Mouse (Mus musculus): Measurements from ENCODE around the gene Cep57.

DNA sequence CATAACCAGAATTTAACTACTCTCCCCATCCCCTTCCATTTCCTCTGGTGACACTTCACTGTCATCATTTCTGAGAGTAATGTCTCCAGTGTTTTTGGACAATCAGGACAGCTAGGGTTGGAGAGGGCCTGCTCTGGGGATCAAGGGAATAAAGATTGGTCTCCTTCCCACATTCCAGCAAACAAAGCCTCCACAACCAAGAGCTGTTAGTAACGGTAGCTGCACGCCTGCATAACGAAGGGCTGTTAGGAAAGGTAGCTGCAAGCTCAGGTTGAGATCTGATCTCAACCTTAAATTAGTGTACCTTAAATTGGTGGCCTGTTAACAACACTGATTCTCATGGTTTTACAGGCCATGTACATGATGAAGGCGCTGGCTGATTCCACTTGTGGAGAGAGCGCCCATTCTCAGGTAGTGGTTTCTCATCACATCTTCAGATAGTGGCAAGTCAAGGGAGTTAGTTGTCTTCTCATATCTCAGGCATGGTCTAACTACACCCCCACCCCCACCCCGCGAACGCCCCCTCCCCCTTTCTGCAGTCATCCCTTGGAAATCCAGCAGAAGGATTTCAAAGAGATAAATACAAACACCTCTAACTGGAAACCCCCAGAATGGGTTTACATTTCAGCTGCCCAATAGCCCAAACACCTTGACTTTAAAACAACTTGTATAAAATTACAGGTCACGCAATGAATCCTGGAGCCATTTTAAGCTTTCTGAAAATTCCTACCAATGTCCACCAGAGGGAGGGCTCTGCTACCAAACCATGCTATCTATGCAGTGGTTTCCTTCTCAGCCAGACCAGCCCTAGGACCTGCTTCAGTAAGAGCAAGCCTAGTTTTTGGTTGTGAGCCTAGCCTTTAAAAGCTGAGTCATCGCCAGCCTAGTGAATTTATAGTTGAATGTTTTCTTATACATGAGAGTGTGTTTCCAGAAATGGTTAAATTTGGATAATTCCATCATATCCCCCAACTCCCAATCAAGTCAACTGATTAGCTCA is 21.9 kb upstream of the Cep57 start:
- TF ChIP-seq CTCF (IDR thresholded peaks at IDR 0.05): peak; percentile 79
- no peak for TF ChIP-seq POLR2A (IDR thresholded peaks at IDR 0.05; ENCODE audit: insufficient read depth, low read depth, low read length)

All from heart, adult 2 months (tissue).